Mouse (Mus musculus): ENCODE measurements at regions not wholly inside any gene's neighbourhood (a gene's known extent, or its start where the extent isn't known, plus 50 kb on each side); places are given as distances from the start of the nearest gene placed in this dataset.

- DNase-seq (ENCODE audit: extremely low spot score, low spot score) = no peak
Measured at GRCm38 (mm10) chr2:146624207-146624606, 112.1 kb upstream of the Ralgapa2 start.

GRCm38 (mm10) chr2:146625166-146625751, 113.1 kb upstream of the Ralgapa2 start:
- no peak for DNase-seq (ENCODE audit: extremely low spot score, low spot score)

GRCm38 (mm10) chr2:146626531-146626930, 114.4 kb upstream of the Ralgapa2 start:
- DNase-seq (ENCODE audit: extremely low spot score, low spot score) = no peak

- DNase-seq (ENCODE audit: extremely low spot score, low spot score) = no peak
Measured at GRCm38 (mm10) chr2:146630179-146630578, 118.0 kb upstream of the Ralgapa2 start.

- DNase-seq (ENCODE audit: extremely low spot score, low spot score) = no peak
Measured at GRCm38 (mm10) chr2:146631098-146631497, 119.0 kb upstream of the Ralgapa2 start.

- DNase-seq (ENCODE audit: extremely low spot score, low spot score) = peak; percentile 69
Measured at GRCm38 (mm10) chr2:146633329-146634070, 121.4 kb upstream of the Ralgapa2 start.

GRCm38 (mm10) chr2:146637573-146637972, 125.4 kb upstream of the Ralgapa2 start:
- no peak for DNase-seq (ENCODE audit: extremely low spot score, low spot score)

GRCm38 (mm10) chr2:146646237-146646972, 134.3 kb upstream of the Ralgapa2 start:
- no peak for DNase-seq (ENCODE audit: extremely low spot score, low spot score)

- no peak for DNase-seq (ENCODE audit: extremely low spot score, low spot score)
Measured at GRCm38 (mm10) chr2:146646973-146647282, 134.8 kb upstream of the Ralgapa2 start.

- no peak for DNase-seq (ENCODE audit: extremely low spot score, low spot score)
Measured at GRCm38 (mm10) chr2:146661346-146661745, 149.2 kb upstream of the Ralgapa2 start.

GRCm38 (mm10) chr2:146672761-146673160, 160.6 kb upstream of the Ralgapa2 start:
- no peak for DNase-seq (ENCODE audit: extremely low spot score, low spot score)

- no peak for DNase-seq (ENCODE audit: extremely low spot score, low spot score)
Measured at GRCm38 (mm10) chr2:146681979-146682378, 169.8 kb upstream of the Ralgapa2 start.

GRCm38 (mm10) chr2:146685854-146686507, 169.7 kb upstream of the Kiz start:
- no peak for DNase-seq (ENCODE audit: extremely low spot score, low spot score)

- no peak for DNase-seq (ENCODE audit: extremely low spot score, low spot score)
Measured at GRCm38 (mm10) chr2:146688544-146688943, 167.1 kb upstream of the Kiz start.

GRCm38 (mm10) chr2:146693484-146693883, 162.2 kb upstream of the Kiz start:
- no peak for DNase-seq (ENCODE audit: extremely low spot score, low spot score)

GRCm38 (mm10) chr2:146694041-146694440, 161.6 kb upstream of the Kiz start:
- DNase-seq (ENCODE audit: extremely low spot score, low spot score) = no peak

GRCm38 (mm10) chr2:146696277-146696676, 159.4 kb upstream of the Kiz start:
- no peak for DNase-seq (ENCODE audit: extremely low spot score, low spot score)

- DNase-seq (ENCODE audit: extremely low spot score, low spot score) = no peak
Measured at GRCm38 (mm10) chr2:146696727-146697126, 158.9 kb upstream of the Kiz start.

- no peak for DNase-seq (ENCODE audit: extremely low spot score, low spot score)
Measured at GRCm38 (mm10) chr2:146710676-146711075, 145.0 kb upstream of the Kiz start.

GRCm38 (mm10) chr2:146721184-146721715, 134.4 kb upstream of the Kiz start:
- DNase-seq (ENCODE audit: extremely low spot score, low spot score) = no peak

GRCm38 (mm10) chr2:146722351-146723025, 133.2 kb upstream of the Kiz start:
- no peak for DNase-seq (ENCODE audit: extremely low spot score, low spot score)

All from neural tube, embryonic 10.5 days (tissue).